Mouse (Mus musculus) right cerebral cortex, adult 2 months (tissue): Measurements from ENCODE around the gene Cct5.
"Not testable (repeated sequence)": the region's sequence is repeated elsewhere in the genome, so short reads cannot be mapped to it uniquely, and the experiment has no call there.

ENCODE experiments used
- DNase-seq, 2 experiments: peaks; one replicate each; pipeline ENCODE4 v3.0.0; 2021 to 2022; ENCODE audit warnings: low spot score in 2 of 2

Gene Cct5

GRCm38 (mm10) chr15:31599834-31600233 lies 1.8 kb downstream of the Cct5 start:
- no peak for DNase-seq

GRCm38 (mm10) chr15:31595651-31596050 lies 6.0 kb downstream of the Cct5 start:
- DNase-seq: no peak

GRCm38 (mm10) chr15:31594260-31594659 lies 7.3 kb downstream of the Cct5 start:
- DNase-seq: peak in 1 of 2 experiments; percentile 49

- no peak for DNase-seq
These were observed 9.1 kb downstream of the Cct5 start for GRCm38 (mm10) chr15:31592531-31592930.

- DNase-seq: no peak
These were observed 11.4 kb downstream of the Cct5 start for GRCm38 (mm10) chr15:31590176-31590575.

- no peak for DNase-seq
These were observed 12.5 kb downstream of the Cct5 start for GRCm38 (mm10) chr15:31588989-31589640.

- DNase-seq: no peak
These were observed 13.8 kb downstream of the Cct5 start for GRCm38 (mm10) chr15:31587789-31588188.

- peak; percentile 93 for DNase-seq
These were observed 15.1 kb downstream of the Cct5 start for GRCm38 (mm10) chr15:31586519-31586918.

- no peak for DNase-seq
These were observed 15.5 kb downstream of the Cct5 start for GRCm38 (mm10) chr15:31586088-31586487.

- peak; percentile 57 to 65 for DNase-seq
These were observed 16.4 kb downstream of the Cct5 start for GRCm38 (mm10) chr15:31585238-31585637.

- DNase-seq: no peak
These were observed 18.1 kb downstream of the Cct5 start for GRCm38 (mm10) chr15:31583304-31584085.

- DNase-seq: not testable (repeated sequence)
These were observed 20.5 kb downstream of the Cct5 start for GRCm38 (mm10) chr15:31581086-31581485.

- no peak for DNase-seq
These were observed 25.5 kb downstream of the Cct5 start for GRCm38 (mm10) chr15:31576076-31576475.

- DNase-seq: no peak
These were observed 27.9 kb downstream of the Cct5 start for GRCm38 (mm10) chr15:31573692-31574091.

GRCm38 (mm10) chr15:31573287-31573686 lies 28.3 kb downstream of the Cct5 start:
- DNase-seq: no peak

- no peak for DNase-seq
These were observed 29.5 kb downstream of the Cct5 start for GRCm38 (mm10) chr15:31571906-31572722.

GRCm38 (mm10) chr15:31570959-31571358 lies 30.6 kb downstream of the Cct5 start:
- DNase-seq: no peak

GRCm38 (mm10) chr15:31569325-31570022 lies 32.1 kb downstream of the Cct5 start:
- DNase-seq: no peak

- DNase-seq: no peak
These were observed 33.0 kb downstream of the Cct5 start for GRCm38 (mm10) chr15:31568581-31568996.

- no peak for DNase-seq
These were observed 34.2 kb downstream of the Cct5 start for GRCm38 (mm10) chr15:31567431-31567830.

- no peak for DNase-seq
These were observed 35.8 kb downstream of the Cct5 start for GRCm38 (mm10) chr15:31565786-31566185.

GRCm38 (mm10) chr15:31565184-31565583 lies 36.4 kb downstream of the Cct5 start, which contains the start of gene Cmbl:
Cmbl (plus strand) TSS chr15:31565389.
- no peak for DNase-seq
